Mouse (Mus musculus): Measurements from ENCODE around the gene Zbed3. TPM values are rescaled to one million over a fixed set of nuclear protein-coding genes. Genes with fewer than 3 reads are reported as not detected.

The Zbed3 gene
- polyA plus RNA-seq (2012; rRNA removed) = 19.5 and 19.8 TPM in 2 replicates

DNA sequence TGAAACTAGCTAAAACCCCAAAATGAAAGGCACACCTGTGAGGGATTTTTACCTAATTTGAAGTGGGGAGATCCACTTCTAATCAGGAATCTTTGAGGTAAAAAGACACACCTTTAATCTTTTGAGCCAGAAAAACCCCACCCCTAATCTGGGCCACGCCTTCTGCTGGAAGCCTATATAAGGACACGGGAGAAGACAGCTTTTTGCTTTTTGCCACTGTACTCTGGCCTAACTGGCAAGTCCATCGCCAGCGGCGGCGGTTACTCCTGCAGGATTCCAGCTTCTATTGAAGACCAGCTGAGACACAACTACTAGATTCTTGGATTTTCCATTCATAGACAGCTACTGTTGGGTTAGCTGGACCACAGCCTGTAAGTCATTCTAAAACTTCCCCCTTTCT is at the start of gene Zbed3:
TSS of gene Zbed3 (plus strand) at position 213 of the 400 bp plus-strand sequence.
- TF ChIP-seq POLR2A (IDR thresholded peaks at IDR 0.05; ENCODE audit: extremely low read depth, insufficient read depth, low read length) (no peak), CTCF (IDR thresholded peaks at IDR 0.05; ENCODE audit: extremely low read depth, insufficient read depth, low read length) (no peak)
- peak within 1 kb of the TSS; percentile 20; the same call in 1 of the 2 replicates for H3K27ac ChIP-seq (ENCODE audit: insufficient read depth, low read length)
- peak within 1 kb of the TSS; percentile 71 for H3K4me3 ChIP-seq (ENCODE audit: insufficient read depth, low read length)
- H3K4me1 ChIP-seq (ENCODE audit: control insufficient read depth, insufficient read depth, low read length) = peaks cover 3% of the 10 kb centered on the region; the same call in 1 of the 2 replicates

DNA sequence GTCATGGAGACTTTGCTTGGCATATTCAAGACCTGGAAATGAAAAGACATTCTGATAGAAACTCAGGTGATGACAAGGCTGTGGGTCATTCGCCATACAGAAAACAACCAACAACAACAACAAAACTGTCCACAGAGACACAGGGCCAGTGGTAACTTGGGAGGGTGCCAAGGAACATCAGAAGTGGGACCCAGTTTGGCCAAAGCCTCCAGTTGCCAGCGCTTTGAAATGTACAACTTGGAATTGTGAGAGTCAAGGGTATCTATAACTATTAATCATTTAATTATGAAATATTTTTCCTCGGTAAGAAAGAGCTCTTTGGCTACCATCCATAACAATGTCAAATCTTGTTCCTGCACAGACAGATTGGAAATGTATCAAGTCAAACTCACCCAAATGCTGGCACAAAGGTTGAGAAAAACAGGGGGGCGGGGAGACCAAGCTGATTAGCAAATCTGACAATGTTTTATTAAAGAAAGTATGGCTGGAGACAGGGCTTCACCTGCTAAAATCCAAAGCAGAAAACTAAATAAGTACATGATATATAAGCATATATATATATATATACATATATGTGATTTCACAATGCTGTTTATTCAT is 44.9 kb upstream of the Zbed3 start:
- no peak overlapping the region for H3K4me3 ChIP-seq (ENCODE audit: insufficient read depth, low read length)

GRCm38 (mm10) chr13:95281740-95282673 is 41.4 kb upstream of the Zbed3 start:
- H3K27ac ChIP-seq (ENCODE audit: insufficient read depth, low read length) = no peak overlapping the region
- no peaks in the 10 kb centered on the region for H3K4me1 ChIP-seq (ENCODE audit: control insufficient read depth, insufficient read depth, low read length)
- no peak overlapping the region for H3K4me3 ChIP-seq (ENCODE audit: insufficient read depth, low read length)
- TF ChIP-seq POLR2A (IDR thresholded peaks at IDR 0.05; ENCODE audit: extremely low read depth, insufficient read depth, low read length) = no peak
- no peak for TF ChIP-seq CTCF (IDR thresholded peaks at IDR 0.05; ENCODE audit: extremely low read depth, insufficient read depth, low read length)

More for the DNA sequence above, 44.9 kb upstream of the Zbed3 start:
- Histone ChIP-seq H3K27ac (ENCODE audit: insufficient read depth, low read length) (no peak overlapping the region), H3K4me1 (ENCODE audit: control insufficient read depth, insufficient read depth, low read length) (peaks cover 4% of the 10 kb centered on the region)
- TF ChIP-seq POLR2A (IDR thresholded peaks at IDR 0.05; ENCODE audit: extremely low read depth, insufficient read depth, low read length) = no peak
- no peak for TF ChIP-seq CTCF (IDR thresholded peaks at IDR 0.05; ENCODE audit: extremely low read depth, insufficient read depth, low read length)

DNA sequence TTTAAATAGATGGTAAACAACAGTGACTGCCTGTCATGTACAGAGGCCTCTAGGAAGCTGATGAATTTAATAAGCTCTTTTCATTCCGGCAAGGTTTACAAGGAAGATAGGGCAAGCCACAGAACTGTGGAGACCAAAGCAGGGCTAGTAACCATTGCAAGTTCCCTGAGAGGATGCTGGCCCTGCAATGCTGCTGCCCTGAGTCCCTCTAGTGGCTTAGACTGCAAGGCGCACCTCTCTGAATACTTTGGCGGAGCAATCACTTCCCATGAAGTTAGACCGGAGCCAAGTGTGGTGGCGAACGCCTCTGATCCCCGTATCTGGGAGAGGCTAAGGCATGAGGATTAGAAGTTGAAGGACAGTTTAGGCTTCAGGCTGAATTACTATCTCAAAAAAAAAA is 36.4 kb upstream of the Zbed3 start:
- Histone ChIP-seq H3K4me1 (ENCODE audit: control insufficient read depth, insufficient read depth, low read length) (no peaks in the 10 kb centered on the region; the same call in 1 of the 2 replicates), H3K27ac (ENCODE audit: insufficient read depth, low read length) (no peak overlapping the region), H3K4me3 (ENCODE audit: insufficient read depth, low read length) (no peak overlapping the region)
- TF ChIP-seq POLR2A (IDR thresholded peaks at IDR 0.05; ENCODE audit: extremely low read depth, insufficient read depth, low read length) (no peak), CTCF (IDR thresholded peaks at IDR 0.05; ENCODE audit: extremely low read depth, insufficient read depth, low read length) (peak; percentile 97)

DNA sequence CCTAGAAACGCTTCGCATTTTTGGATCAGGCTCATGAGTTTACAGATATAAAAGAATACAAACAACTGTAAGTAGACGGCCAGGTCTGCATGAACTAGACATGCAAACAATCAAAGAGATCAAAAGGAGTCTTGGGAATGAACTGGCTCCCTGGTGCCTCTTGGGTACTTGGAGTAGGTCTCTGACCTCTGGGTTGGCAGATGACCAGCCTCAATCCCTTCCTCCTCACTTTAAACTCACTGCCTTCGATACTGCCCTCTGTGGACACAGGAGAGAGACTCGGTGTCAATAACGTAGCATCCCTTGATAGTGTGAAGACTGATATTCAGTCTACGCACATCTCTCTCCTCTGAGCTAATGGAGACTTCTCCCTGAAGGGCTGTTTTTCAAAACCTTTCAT is 35.4 kb upstream of the Zbed3 start:
- TF ChIP-seq CTCF (IDR thresholded peaks at IDR 0.05; ENCODE audit: extremely low read depth, insufficient read depth, low read length) (no peak), POLR2A (IDR thresholded peaks at IDR 0.05; ENCODE audit: extremely low read depth, insufficient read depth, low read length) (no peak)
- no peaks in the 10 kb centered on the region; the same call in 1 of the 2 replicates for H3K4me1 ChIP-seq (ENCODE audit: control insufficient read depth, insufficient read depth, low read length)
- no peak overlapping the region for H3K27ac ChIP-seq (ENCODE audit: insufficient read depth, low read length)
- no peak overlapping the region for H3K4me3 ChIP-seq (ENCODE audit: insufficient read depth, low read length)

DNA sequence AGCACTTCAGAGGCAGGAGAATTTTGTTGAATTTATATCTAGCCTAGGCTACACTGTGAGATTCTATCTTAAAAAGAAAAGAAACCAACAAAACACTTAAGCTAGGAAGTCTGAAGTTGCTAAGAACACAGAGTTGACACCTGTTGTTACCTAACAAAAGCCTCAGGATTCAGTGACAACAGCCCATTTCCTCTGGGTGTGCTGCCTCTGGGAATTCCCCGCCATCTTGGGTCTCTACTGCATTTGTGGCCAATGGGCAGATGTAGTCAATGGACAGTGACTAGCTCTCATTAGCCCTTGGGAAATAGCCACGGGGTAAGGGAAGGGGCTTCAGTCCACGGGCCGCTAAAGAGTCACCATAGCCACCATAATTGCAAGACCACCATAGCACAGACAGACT is 31.4 kb upstream of the Zbed3 start:
- Histone ChIP-seq H3K4me3 (ENCODE audit: insufficient read depth, low read length) (no peak overlapping the region), H3K4me1 (ENCODE audit: control insufficient read depth, insufficient read depth, low read length) (no peaks in the 10 kb centered on the region; the same call in 1 of the 2 replicates), H3K27ac (ENCODE audit: insufficient read depth, low read length) (no peak overlapping the region)
- TF ChIP-seq CTCF (IDR thresholded peaks at IDR 0.05; ENCODE audit: extremely low read depth, insufficient read depth, low read length) (no peak), POLR2A (IDR thresholded peaks at IDR 0.05; ENCODE audit: extremely low read depth, insufficient read depth, low read length) (no peak)

GRCm38 (mm10) chr13:95299956-95300355 is 23.5 kb upstream of the Zbed3 start:
- no peak for TF ChIP-seq POLR2A (IDR thresholded peaks at IDR 0.05; ENCODE audit: extremely low read depth, insufficient read depth, low read length)
- TF ChIP-seq CTCF (IDR thresholded peaks at IDR 0.05; ENCODE audit: extremely low read depth, insufficient read depth, low read length) = no peak
- Histone ChIP-seq H3K4me3 (ENCODE audit: insufficient read depth, low read length) (no peak overlapping the region), H3K27ac (ENCODE audit: insufficient read depth, low read length) (no peak overlapping the region), H3K4me1 (ENCODE audit: control insufficient read depth, insufficient read depth, low read length) (no peaks in the 10 kb centered on the region)

DNA sequence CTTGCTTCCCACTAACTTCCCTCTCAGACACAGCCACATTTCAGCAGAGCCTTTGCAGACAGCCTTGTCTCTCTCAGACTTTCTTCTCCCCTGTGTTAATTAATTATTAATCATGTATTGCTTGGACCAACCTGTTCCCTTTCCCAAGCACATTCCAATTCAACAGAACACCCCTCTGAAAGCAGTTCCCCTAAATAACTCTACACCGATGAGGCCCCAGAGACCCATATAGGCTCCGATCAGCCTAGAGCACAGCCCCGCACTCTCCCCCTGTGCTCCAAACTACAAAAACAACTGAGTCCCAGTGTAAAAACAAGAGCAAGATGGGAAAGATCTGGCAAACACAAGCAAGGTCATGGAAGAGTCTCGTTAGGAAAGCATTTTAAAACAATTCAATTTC is 16.8 kb upstream of the Zbed3 start:
- no peaks in the 10 kb centered on the region for H3K4me1 ChIP-seq (ENCODE audit: control insufficient read depth, insufficient read depth, low read length)
- no peak for TF ChIP-seq POLR2A (IDR thresholded peaks at IDR 0.05; ENCODE audit: extremely low read depth, insufficient read depth, low read length)
- TF ChIP-seq CTCF (IDR thresholded peaks at IDR 0.05; ENCODE audit: extremely low read depth, insufficient read depth, low read length) = no peak
- H3K27ac ChIP-seq (ENCODE audit: insufficient read depth, low read length) = no peak overlapping the region
- H3K4me3 ChIP-seq (ENCODE audit: insufficient read depth, low read length) = no peak overlapping the region

DNA sequence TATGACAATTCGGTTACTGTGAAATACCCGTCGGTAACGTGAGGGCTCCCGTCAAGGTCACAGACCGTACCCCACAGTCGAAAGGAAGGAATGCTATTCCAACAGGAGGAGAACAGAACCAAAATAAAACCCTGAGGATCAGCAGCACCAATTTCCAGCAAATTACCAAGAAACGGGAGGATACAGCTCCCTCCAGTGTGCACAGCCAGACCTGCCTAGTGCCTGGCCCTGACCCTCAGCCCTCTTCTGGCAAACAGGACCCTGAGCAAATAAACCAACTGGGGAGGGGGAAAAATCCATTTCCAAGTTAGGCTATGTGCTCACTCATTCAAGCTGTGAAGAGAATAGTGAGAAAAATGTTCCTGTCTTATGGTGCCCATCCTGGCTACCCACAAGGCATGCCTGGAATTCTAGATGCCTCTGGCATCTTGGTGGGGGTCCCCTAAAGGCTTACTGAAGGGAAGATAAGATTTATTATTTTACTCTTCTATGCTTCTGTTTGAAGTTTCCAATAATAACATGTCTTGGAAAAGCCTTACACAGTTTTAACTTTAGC is 16.2 kb upstream of the Zbed3 start:
- no peak overlapping the region for H3K27ac ChIP-seq (ENCODE audit: insufficient read depth, low read length)
- H3K4me1 ChIP-seq (ENCODE audit: control insufficient read depth, insufficient read depth, low read length) = no peaks in the 10 kb centered on the region
- no peak overlapping the region for H3K4me3 ChIP-seq (ENCODE audit: insufficient read depth, low read length)
- TF ChIP-seq CTCF (IDR thresholded peaks at IDR 0.05; ENCODE audit: extremely low read depth, insufficient read depth, low read length) (0 out of 2 replicates have a peak, but pooled peaks have one; percentile 14), POLR2A (IDR thresholded peaks at IDR 0.05; ENCODE audit: extremely low read depth, insufficient read depth, low read length) (no peak)
